Mouse (Mus musculus) T-helper 17 cell (primary cell): ENCODE results near the gene Gm15107.

Experiments
- in situ Hi-C, 2 experiments: fragments of 300-600 bp; cut with MboI, MseI; formaldehyde crosslinking; loops; 1 replicate in 1 of 2; 2 replicates in 1 of 2; pipeline ENCODE4 v1.15.1; 2025; ENCODE audit warnings: high pct_unique_total_duplicates in 2 of 2

The Gm15107 gene

GRCm38 (mm10) chrX:148180424-148180823 is at the start of gene Gm15107:
Gene Gm15107, plus strand, starts transcription at chrX:148180724.
- in situ Hi-C loops, result loop anchor here (25.0 kb wide), 2 partner anchors 907 to 1432 kb away; no protein-coding TSS in a partner anchor
